Mouse (Mus musculus) spleen, embryonic (tissue): ENCODE measurements at regions not wholly inside any gene's neighbourhood (a gene's known extent, or its start where the extent isn't known, plus 50 kb on each side); places are given as distances from the start of the nearest gene placed in this dataset.
"Not testable (repeated sequence)": the region's sequence is repeated elsewhere in the genome, so short reads cannot be mapped to it uniquely, and the experiment has no call there.

Experiments
- CTCF ChIA-PET: fragments of 350-600 bp; sonication (Branson Sonifier 250); formaldehyde crosslinking; loops from one replicate; lab custom pipeline; 2022; lab: Charles Lee

DNA sequence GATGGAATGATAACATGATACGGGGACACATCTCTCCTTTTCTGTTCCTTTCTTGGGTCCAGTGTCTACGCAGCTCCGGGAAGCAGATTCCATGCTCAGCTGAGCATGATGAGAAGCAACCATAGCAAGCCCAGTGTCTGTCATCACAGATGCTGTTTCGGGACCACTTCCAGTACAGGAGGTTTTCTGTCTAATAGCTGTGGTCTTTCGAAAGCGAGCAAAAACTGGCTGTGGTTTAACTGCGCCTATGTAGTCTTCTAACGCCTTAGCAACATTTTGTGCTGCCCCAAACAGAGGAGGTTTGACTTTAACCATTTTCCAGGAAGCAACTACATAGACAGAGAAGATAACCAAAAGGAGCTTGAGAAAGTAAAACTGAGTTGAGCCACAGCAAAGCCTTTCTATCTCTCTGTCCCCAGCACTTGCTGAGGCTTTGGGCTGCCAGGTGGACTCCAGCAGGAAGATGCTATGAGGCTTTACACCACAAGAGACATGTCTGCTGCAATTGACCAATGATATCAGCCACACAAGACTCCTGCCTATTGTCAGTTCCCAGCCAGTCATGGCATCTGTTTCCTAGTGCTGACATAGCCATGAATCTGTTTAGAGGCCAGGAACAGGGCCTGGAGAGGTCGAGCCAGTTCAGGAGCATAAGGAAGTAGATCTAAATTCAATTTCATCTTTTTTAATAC lies 95.1 kb downstream of the Stard3nl start:
- CTCF ChIA-PET: not testable (repeated sequence)

GRCm38 (mm10) chr13:19296325-19296724 lies 99.3 kb downstream of the Stard3nl start:
- CTCF ChIA-PET: no interaction called here

- CTCF ChIA-PET: no interaction called here
Observed at GRCm38 (mm10) chr13:19293041-19293440, 102.6 kb downstream of the Stard3nl start.

GRCm38 (mm10) chr13:19283161-19283560 lies 112.4 kb downstream of the Stard3nl start:
- CTCF ChIA-PET: no interaction called here

DNA sequence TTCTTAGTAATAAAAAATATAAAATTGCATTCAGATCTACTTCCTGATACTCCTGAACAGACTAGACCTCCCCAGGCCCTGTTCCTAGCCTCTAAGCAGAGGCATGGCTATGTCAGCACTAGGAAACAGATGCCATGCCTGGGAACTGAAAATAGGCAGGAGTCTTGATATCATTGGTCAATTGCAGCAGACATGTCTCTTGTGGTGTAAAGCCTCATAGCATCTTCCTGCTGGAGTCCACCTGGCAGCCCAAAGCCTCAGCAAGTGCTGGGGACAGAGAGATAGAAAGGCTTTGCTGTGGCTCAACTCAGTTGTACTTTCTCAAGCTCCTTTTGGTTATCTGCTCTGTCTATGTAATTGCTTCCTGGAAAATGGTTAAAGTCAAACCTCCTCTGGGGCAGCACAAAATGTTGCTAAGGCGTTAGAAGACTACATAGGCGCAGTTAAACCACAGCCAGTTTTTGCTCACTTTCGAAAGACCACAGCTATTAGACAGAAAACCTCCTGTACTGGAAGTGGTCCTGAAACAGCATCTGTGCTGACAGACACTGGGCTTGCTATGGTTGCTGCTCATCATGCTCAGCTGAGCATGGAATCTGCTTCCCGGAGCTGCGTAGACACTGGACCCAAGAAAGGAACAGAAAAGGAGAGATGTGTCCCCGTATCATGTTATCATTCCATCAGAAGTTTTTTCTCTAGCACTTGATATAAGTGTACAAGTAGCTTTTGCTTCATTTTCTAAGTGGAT lies 122.9 kb downstream of the Stard3nl start:
- CTCF ChIA-PET: not testable (repeated sequence)

DNA sequence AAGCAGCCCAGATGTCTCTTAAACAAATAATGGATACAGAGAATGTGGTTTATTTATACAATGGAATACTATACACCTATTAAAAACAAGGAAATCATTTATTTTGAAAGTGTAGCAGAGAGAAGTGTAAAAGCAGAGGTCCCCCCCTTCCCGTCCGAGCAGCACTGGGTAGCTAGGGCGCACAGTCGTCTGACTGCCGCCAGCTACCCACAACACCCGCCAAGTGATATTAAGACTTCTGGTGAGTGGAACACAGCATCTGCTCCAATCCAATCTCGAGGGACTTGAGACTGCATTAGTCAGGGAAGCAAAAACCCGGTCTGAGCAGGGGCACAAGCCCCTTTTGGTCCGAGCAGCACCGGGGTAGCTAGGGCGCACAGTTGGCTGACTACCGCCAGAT lies 130.6 kb downstream of the Stard3nl start:
- CTCF ChIA-PET: not testable (repeated sequence)

GRCm38 (mm10) chr13:19246558-19246957 lies 149.0 kb downstream of the Stard3nl start:
- CTCF ChIA-PET: not testable (repeated sequence)

- CTCF ChIA-PET: not testable (repeated sequence)
Observed at GRCm38 (mm10) chr13:19242580-19242979, 153.0 kb downstream of the Stard3nl start.

DNA sequence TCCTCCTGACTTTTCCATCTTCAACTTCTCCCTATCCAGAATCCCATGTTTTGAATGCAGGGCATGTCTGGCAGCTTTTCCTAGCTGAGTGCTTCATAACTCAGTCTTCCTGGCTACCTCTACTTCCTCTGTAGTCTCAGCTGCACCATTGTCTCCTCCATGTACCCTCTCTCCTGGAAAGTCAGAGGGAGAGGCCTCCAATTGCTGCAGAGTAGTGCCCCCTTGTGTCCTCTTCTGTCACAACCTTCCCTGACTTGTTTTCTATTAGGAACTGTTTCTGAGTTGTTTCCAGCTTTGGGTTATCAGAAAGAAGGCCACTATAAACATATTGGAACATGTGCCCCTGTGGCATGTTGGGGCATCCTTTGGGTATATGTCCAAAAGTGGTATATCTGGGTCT lies 159.3 kb downstream of the Stard3nl start:
- CTCF ChIA-PET: no interaction called here

GRCm38 (mm10) chr13:19234700-19235374 lies 160.8 kb downstream of the Stard3nl start:
- CTCF ChIA-PET: no interaction called here

DNA sequence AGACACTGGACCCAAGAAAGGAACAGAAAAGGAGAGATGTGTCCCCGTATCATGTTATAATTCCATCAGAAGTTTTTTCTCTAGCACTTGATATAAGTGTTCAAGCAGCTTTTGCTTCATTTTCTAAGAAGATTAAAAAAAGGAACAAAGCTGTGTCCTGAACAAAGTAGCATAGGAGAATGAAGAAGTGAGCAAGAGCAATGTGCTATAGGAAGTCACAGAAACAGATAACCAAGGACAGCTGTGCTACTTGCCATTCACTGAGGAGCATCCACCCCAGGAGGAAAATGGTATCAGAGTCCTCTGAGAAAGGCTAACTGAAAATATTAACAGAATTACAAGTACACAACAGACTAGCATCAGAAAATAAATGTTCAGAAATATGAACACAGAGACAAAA lies 175.6 kb downstream of the Stard3nl start:
- CTCF ChIA-PET: interaction anchor here (0.6 kb wide), 1 partner anchor 20 kb away, joined by 6 read pairs; no protein-coding TSS in a partner anchor

- CTCF ChIA-PET: not testable (repeated sequence)
Observed at GRCm38 (mm10) chr13:19219383-19219991, 176.1 kb downstream of the Stard3nl start.

DNA sequence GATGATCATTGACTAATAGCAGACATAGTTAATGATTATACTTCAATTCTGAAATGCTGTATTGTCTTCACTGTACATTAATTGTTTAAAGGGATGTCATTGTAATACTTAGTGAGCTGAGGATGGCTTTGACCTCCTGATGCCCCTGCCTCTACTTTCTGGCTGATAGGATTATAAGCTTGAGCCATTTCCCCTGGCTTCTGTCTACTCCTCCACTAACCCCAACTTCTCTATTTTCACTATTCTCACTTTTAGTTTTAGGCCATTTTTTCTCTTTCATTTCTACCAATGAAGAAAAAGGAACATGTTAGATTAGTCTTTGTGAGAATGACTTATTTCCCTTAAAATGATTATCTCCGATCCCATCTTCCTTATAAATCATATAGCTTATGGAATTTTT lies 190.9 kb downstream of the Stard3nl start:
- CTCF ChIA-PET: no interaction called here

DNA sequence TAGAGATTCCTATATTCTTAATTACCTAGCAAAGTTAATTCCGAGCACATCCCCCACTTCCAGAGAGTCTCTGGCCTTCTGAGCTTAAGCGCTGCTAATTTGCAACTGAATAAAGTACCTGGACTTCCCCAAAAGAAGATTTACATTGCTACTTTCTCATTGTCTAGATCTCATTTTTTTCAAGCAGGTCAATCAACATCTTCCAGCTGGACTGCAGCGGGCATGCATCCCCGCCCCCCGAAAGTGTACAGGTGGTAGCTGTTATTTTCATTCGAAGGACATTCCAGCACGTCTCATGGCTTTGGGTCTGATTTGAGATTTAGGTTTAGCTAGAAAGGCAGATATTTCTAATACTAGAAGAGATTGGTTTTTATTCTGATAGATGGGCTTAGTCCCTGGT lies 193.3 kb downstream of the Stard3nl start:
- CTCF ChIA-PET: interaction anchor here (0.6 kb wide), 1 partner anchor 157 kb away, joined by 5 read pairs; no protein-coding TSS in a partner anchor
